Mouse (Mus musculus) mesoderm, embryonic 11.5 days (tissue): ENCODE measurements around the gene Gpr68.

ENCODE experiments used
- DNase-seq: peaks from one replicate; pipeline ENCODE4 v3.0.0-alpha.2; 2012; ENCODE audit warnings: low read depth, low spot score

Gpr68 gene

GRCm38 (mm10) chr12:100907598-100908297 lies at the start of gene Gpr68:
TSS of gene Gpr68 (minus strand) at chr12:100908198.
- DNase-seq, result peak; percentile 47

GRCm38 (mm10) chr12:100957257-100957656 lies 49.3 kb upstream of the Gpr68 start:
- DNase-seq, result no peak

GRCm38 (mm10) chr12:100956825-100957224 lies 48.8 kb upstream of the Gpr68 start:
- DNase-seq, result no peak

- DNase-seq, result no peak
Measured at GRCm38 (mm10) chr12:100956028-100956427, 48.0 kb upstream of the Gpr68 start.

GRCm38 (mm10) chr12:100953926-100954325 lies 45.9 kb upstream of the Gpr68 start:
- no peak for DNase-seq

- DNase-seq, result peak; percentile 86
Measured at GRCm38 (mm10) chr12:100952193-100952931, 44.4 kb upstream of the Gpr68 start.

GRCm38 (mm10) chr12:100949146-100949545 lies 41.1 kb upstream of the Gpr68 start:
- no peak for DNase-seq

GRCm38 (mm10) chr12:100948021-100948420 lies 40.0 kb upstream of the Gpr68 start:
- no peak for DNase-seq

GRCm38 (mm10) chr12:100945948-100946347 lies 38.0 kb upstream of the Gpr68 start:
- DNase-seq, result no peak

- no peak for DNase-seq
Measured at GRCm38 (mm10) chr12:100945501-100945900, 37.5 kb upstream of the Gpr68 start.

- no peak for DNase-seq
Measured at GRCm38 (mm10) chr12:100944921-100945336, 36.9 kb upstream of the Gpr68 start.

GRCm38 (mm10) chr12:100943146-100943545 lies 35.1 kb upstream of the Gpr68 start:
- DNase-seq, result no peak

- DNase-seq, result no peak
Measured at GRCm38 (mm10) chr12:100941361-100941760, 33.4 kb upstream of the Gpr68 start.

GRCm38 (mm10) chr12:100937441-100938360 lies 29.7 kb upstream of the Gpr68 start:
- DNase-seq, result no peak

- DNase-seq, result no peak
Measured at GRCm38 (mm10) chr12:100936737-100937136, 28.7 kb upstream of the Gpr68 start.

GRCm38 (mm10) chr12:100936116-100936515 lies 28.1 kb upstream of the Gpr68 start:
- DNase-seq, result peak; percentile 80

- no peak for DNase-seq
Measured at GRCm38 (mm10) chr12:100934796-100935195, 26.8 kb upstream of the Gpr68 start.

- no peak for DNase-seq
Measured at GRCm38 (mm10) chr12:100931653-100932052, 23.7 kb upstream of the Gpr68 start.

- DNase-seq, result no peak
Measured at GRCm38 (mm10) chr12:100928286-100928685, 20.3 kb upstream of the Gpr68 start.

GRCm38 (mm10) chr12:100925644-100926619 lies 17.9 kb upstream of the Gpr68 start:
- peak; percentile 87 for DNase-seq
